Mouse (Mus musculus): ENCODE results near the gene Gm2a. TPM values are rescaled to one million over a fixed set of nuclear protein-coding genes. Genes with fewer than 3 reads are reported as not detected.
A peak's percentile ranks its signal among the peaks of the same experiment; 100 is the strongest.

Gene Gm2a
- polyA plus RNA-seq, 1 experiment from 2014 or later: 15.6 TPM

DNA sequence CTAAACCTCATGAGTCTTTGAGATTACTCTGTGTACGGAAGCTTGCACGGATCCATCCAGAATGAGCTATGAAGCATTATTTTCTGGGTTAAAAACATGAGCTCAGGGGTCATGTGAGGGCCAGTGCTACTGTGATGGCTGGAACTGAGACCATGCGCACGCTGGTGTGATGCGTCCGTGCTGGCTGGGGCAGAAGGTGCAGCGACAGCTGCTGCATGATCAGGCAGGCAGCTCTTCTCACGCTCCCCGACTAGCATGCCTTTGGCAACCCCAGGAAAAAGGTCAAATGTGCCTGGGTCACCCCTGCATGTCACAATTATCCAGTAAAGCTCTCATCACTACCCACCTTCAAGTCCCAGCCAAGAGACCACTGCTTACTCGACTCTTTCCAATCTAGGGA lies 24.7 kb upstream of the Gm2a start:
- Histone ChIP-seq H3K36me3 (ENCODE audit: control insufficient read depth, insufficient read depth, low read length) (no peaks in the 10 kb centered on the region), H3K27me3 (ENCODE audit: control insufficient read depth, insufficient read depth, low read length) (peaks cover under 1% of the 10 kb centered on the region), H3K4me1 (replicated peaks; ENCODE audit: control insufficient read depth, insufficient read depth, low read length) (no peaks in the 10 kb centered on the region), H3K9me3 (ENCODE audit: control insufficient read depth, low read length) (no peaks in the 10 kb centered on the region), H3K4me2 (replicated peaks; ENCODE audit: low read depth, low read length) (no peak overlapping the region), H3K27ac (ENCODE audit: low read depth, low read length) (no peak overlapping the region), H3K9ac (ENCODE audit: low read depth, low read length) (no peak overlapping the region), H3K4me3 (ENCODE audit: low read depth, low read length) (no peak overlapping the region)
- no peak for ATAC-seq (ENCODE audit: low FRiP score)
- WGBS: 74% methylated on average over 10 of the region's 10 CpGs
- DNase-seq (ENCODE audit: low spot score): no peak

GRCm38 (mm10) chr11:55075602-55076001 lies 22.3 kb upstream of the Gm2a start:
- H3K4me3 ChIP-seq (ENCODE audit: low read depth, low read length): no peak overlapping the region
- H3K27me3 ChIP-seq (ENCODE audit: control insufficient read depth, insufficient read depth, low read length): peaks cover 2% of the 10 kb centered on the region
- WGBS: 96% methylated on average over 2 of the region's 2 CpGs
- DNase-seq (ENCODE audit: low spot score) (no peak), ATAC-seq (ENCODE audit: low FRiP score) (no peak)
- no peaks in the 10 kb centered on the region for H3K4me1 ChIP-seq (replicated peaks; ENCODE audit: control insufficient read depth, insufficient read depth, low read length)
- H3K9ac ChIP-seq (ENCODE audit: low read depth, low read length): no peak overlapping the region
- H3K27ac ChIP-seq (ENCODE audit: low read depth, low read length): no peak overlapping the region
- no peak overlapping the region for H3K4me2 ChIP-seq (replicated peaks; ENCODE audit: low read depth, low read length)
- H3K36me3 ChIP-seq (ENCODE audit: control insufficient read depth, insufficient read depth, low read length): no peaks in the 10 kb centered on the region
- no peaks in the 10 kb centered on the region for H3K9me3 ChIP-seq (ENCODE audit: control insufficient read depth, low read length)

- H3K27me3 ChIP-seq (ENCODE audit: control insufficient read depth, insufficient read depth, low read length): peaks cover 2% of the 10 kb centered on the region
- H3K36me3 ChIP-seq (ENCODE audit: control insufficient read depth, insufficient read depth, low read length): no peaks in the 10 kb centered on the region
- no peak overlapping the region for H3K9ac ChIP-seq (ENCODE audit: low read depth, low read length)
- H3K4me3 ChIP-seq (ENCODE audit: low read depth, low read length): no peak overlapping the region
- H3K9me3 ChIP-seq (ENCODE audit: control insufficient read depth, low read length): no peaks in the 10 kb centered on the region
- no peaks in the 10 kb centered on the region for H3K4me1 ChIP-seq (replicated peaks; ENCODE audit: control insufficient read depth, insufficient read depth, low read length)
- no peak overlapping the region for H3K4me2 ChIP-seq (replicated peaks; ENCODE audit: low read depth, low read length)
- DNase-seq (ENCODE audit: low spot score) (no peak), ATAC-seq (ENCODE audit: low FRiP score) (no peak)
- WGBS: 90% methylated on average over 5 of the region's 5 CpGs
- no peak overlapping the region for H3K27ac ChIP-seq (ENCODE audit: low read depth, low read length)
These were observed 21.7 kb upstream of the Gm2a start for GRCm38 (mm10) chr11:55076234-55076633.

DNA sequence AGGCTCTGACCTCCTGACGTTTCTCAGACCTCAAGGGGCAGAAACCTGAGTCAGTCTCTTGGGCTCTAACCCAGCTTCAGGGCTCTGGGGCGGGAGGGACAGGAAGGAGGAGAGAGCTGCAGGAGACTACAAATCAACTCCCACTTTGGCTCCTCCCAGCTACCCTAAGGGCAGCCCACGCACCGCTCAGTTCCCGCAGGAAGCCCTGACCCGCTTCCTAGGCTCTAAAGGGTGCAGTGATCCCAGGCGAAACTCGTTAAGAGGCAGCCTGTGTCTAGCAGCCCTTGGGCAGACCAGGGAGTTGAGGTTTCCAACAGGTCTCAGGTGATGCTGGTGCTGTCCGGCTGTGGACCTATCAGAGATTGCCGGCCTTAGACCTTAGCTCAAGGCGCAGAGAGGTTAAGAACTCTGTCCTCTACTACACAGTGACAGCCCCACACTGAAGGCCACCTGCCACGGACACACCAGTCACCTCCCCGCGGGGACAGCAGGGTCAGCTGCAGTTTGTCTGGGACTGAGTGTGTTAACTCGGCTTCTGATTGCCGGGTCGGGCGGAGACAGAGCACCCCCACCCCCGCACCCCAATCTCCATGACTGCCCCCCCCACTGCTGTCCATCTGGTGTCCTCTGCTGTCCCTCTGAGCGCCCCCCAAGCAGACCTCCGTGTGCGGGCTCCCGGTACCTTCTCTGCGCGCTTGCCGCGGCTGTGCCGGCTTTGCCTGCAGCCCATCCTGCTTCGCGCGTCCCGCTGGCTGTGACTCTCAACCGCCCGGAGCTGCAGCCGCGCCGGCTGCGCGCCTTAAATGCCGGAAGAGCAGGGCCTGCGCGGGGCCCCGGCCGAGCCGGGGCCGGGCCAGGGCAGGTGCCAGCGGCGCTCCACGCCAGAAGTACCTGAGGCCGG lies 20.3 kb upstream of the Gm2a start, which contains the start of gene Ccdc69:
TSS of gene Ccdc69 (minus strand) at position 801 of the 901 bp plus-strand sequence.
- under 1% methylated on average over 48 of the region's 50 CpGs for WGBS
- Histone ChIP-seq H3K4me2 (replicated peaks; ENCODE audit: low read depth, low read length) (peak within 1 kb of the TSS; percentile 77), H3K27ac (ENCODE audit: low read depth, low read length) (no peak within 1 kb of the TSS), H3K9ac (ENCODE audit: low read depth, low read length) (peak within 1 kb of the TSS; percentile 40), H3K9me3 (ENCODE audit: control insufficient read depth, low read length) (no peaks in the 10 kb centered on the region), H3K27me3 (ENCODE audit: control insufficient read depth, insufficient read depth, low read length) (peaks cover 2% of the 10 kb centered on the region), H3K36me3 (ENCODE audit: control insufficient read depth, insufficient read depth, low read length) (no peaks in the 10 kb centered on the region), H3K4me1 (replicated peaks; ENCODE audit: control insufficient read depth, insufficient read depth, low read length) (no peaks in the 10 kb centered on the region), H3K4me3 (ENCODE audit: low read depth, low read length) (peak within 1 kb of the TSS; percentile 31)
- ATAC-seq (ENCODE audit: low FRiP score) (peak; percentile 40; the same call in 1 of the 2 replicates), DNase-seq (ENCODE audit: low spot score) (peak; percentile 67)

DNA sequence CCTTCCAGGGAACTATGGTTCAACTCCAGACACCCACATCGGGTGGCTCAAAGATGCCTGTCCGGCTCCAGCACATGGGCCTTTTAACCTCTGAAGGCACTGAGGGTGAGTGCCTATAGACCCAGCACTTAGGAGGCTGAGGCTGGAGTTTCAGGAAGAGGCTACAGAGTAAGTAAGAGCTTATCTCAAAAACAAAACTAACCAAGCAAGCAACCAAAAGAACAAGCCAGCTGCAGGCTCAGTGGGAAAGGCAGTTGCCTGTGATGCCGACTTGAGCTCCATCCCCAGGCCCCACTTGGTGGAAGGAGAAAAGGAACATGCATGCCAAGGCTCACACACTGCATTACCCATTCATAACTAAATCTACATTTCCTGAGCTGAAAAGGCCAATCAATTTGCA lies 19.4 kb upstream of the Gm2a start:
- Histone ChIP-seq H3K4me3 (ENCODE audit: low read depth, low read length) (no peak overlapping the region), H3K36me3 (ENCODE audit: control insufficient read depth, insufficient read depth, low read length) (no peaks in the 10 kb centered on the region), H3K9ac (ENCODE audit: low read depth, low read length) (no peak overlapping the region), H3K9me3 (ENCODE audit: control insufficient read depth, low read length) (no peaks in the 10 kb centered on the region), H3K27ac (ENCODE audit: low read depth, low read length) (no peak overlapping the region), H3K4me2 (replicated peaks; ENCODE audit: low read depth, low read length) (peak overlapping the region; percentile 77; the same call in 1 of the 2 replicates), H3K4me1 (replicated peaks; ENCODE audit: control insufficient read depth, insufficient read depth, low read length) (no peaks in the 10 kb centered on the region), H3K27me3 (ENCODE audit: control insufficient read depth, insufficient read depth, low read length) (peaks cover 2% of the 10 kb centered on the region)
- DNase-seq (ENCODE audit: low spot score) (no peak), ATAC-seq (ENCODE audit: low FRiP score) (no peak)
- WGBS: 52% methylated on average over 3 of the region's 3 CpGs

DNA sequence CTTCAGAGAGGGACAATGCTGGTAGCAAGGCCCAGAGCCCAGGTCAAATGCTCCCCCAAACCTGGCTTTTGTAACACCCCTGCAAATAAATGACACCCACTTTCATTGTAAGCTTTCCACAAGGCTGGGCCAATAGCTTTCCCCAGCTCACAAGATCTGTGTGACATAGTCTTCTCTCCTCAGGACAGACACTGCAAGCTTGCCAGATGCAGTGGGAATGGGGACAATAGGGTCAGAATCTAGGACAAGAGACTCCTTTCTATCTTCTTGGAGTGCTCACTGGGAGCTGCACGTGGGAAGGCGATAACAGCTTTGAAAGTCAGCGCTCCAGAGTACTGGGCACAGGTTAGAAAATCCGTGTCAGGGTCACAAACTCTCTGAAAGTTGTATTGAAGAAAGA lies 18.7 kb upstream of the Gm2a start:
- Histone ChIP-seq H3K36me3 (ENCODE audit: control insufficient read depth, insufficient read depth, low read length) (no peaks in the 10 kb centered on the region), H3K4me3 (ENCODE audit: low read depth, low read length) (no peak overlapping the region), H3K9ac (ENCODE audit: low read depth, low read length) (no peak overlapping the region), H3K27me3 (ENCODE audit: control insufficient read depth, insufficient read depth, low read length) (peaks cover 2% of the 10 kb centered on the region), H3K4me2 (replicated peaks; ENCODE audit: low read depth, low read length) (no peak overlapping the region), H3K27ac (ENCODE audit: low read depth, low read length) (no peak overlapping the region), H3K4me1 (replicated peaks; ENCODE audit: control insufficient read depth, insufficient read depth, low read length) (no peaks in the 10 kb centered on the region), H3K9me3 (ENCODE audit: control insufficient read depth, low read length) (no peaks in the 10 kb centered on the region)
- no peak for ATAC-seq (ENCODE audit: low FRiP score)
- DNase-seq (ENCODE audit: low spot score): no peak
- 61% methylated on average over 4 of the region's 4 CpGs for WGBS

- no peaks in the 10 kb centered on the region for H3K4me1 ChIP-seq (replicated peaks; ENCODE audit: control insufficient read depth, insufficient read depth, low read length)
These were observed 16.7 kb upstream of the Gm2a start for GRCm38 (mm10) chr11:55081206-55081605.

DNA sequence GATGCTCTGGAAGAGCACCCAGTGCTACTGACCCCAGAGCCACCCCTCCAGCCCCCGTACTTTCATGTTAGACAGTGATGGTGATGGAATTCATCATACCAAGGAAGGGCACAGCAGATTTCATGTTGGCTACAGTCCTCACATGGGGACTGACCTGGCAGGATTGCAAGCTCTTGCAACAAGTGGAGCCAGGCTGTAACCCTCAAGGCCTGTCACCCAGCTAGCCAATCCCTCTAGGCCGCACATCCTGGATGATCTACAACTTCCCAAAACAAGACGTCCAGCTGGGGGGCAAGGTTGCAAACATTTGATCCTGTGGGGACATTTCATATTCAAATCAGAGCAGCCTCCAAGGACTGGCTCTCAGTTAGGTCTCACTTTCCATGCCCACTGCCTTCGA lies 13.3 kb upstream of the Gm2a start:
- H3K27ac ChIP-seq (ENCODE audit: low read depth, low read length): no peak overlapping the region
- 83% methylated on average over 4 of the region's 4 CpGs for WGBS
- DNase-seq (ENCODE audit: low spot score) (no peak), ATAC-seq (ENCODE audit: low FRiP score) (no peak)
- H3K9ac ChIP-seq (ENCODE audit: low read depth, low read length): no peak overlapping the region
- no peak overlapping the region for H3K4me3 ChIP-seq (ENCODE audit: low read depth, low read length)
- H3K27me3 ChIP-seq (ENCODE audit: control insufficient read depth, insufficient read depth, low read length): no peaks in the 10 kb centered on the region
- no peak overlapping the region for H3K4me2 ChIP-seq (replicated peaks; ENCODE audit: low read depth, low read length)
- H3K4me1 ChIP-seq (replicated peaks; ENCODE audit: control insufficient read depth, insufficient read depth, low read length): no peaks in the 10 kb centered on the region
- no peaks in the 10 kb centered on the region for H3K36me3 ChIP-seq (ENCODE audit: control insufficient read depth, insufficient read depth, low read length)
- H3K9me3 ChIP-seq (ENCODE audit: control insufficient read depth, low read length): no peaks in the 10 kb centered on the region

More at GRCm38 (mm10) chr11:55081206-55081605, 16.7 kb upstream of the Gm2a start:
- Histone ChIP-seq H3K4me3 (ENCODE audit: low read depth, low read length) (no peak overlapping the region), H3K4me2 (replicated peaks; ENCODE audit: low read depth, low read length) (no peak overlapping the region), H3K27me3 (ENCODE audit: control insufficient read depth, insufficient read depth, low read length) (peaks cover 2% of the 10 kb centered on the region), H3K36me3 (ENCODE audit: control insufficient read depth, insufficient read depth, low read length) (no peaks in the 10 kb centered on the region), H3K9me3 (ENCODE audit: control insufficient read depth, low read length) (no peaks in the 10 kb centered on the region), H3K27ac (ENCODE audit: low read depth, low read length) (no peak overlapping the region), H3K9ac (ENCODE audit: low read depth, low read length) (no peak overlapping the region)
- ATAC-seq (ENCODE audit: low FRiP score) (no peak), DNase-seq (ENCODE audit: low spot score) (no peak)
- 88% methylated on average over 9 of the region's 9 CpGs for WGBS

GRCm38 (mm10) chr11:55085396-55085795 lies 12.5 kb upstream of the Gm2a start:
- no peaks in the 10 kb centered on the region for H3K27me3 ChIP-seq (ENCODE audit: control insufficient read depth, insufficient read depth, low read length)
- no peaks in the 10 kb centered on the region for H3K9me3 ChIP-seq (ENCODE audit: control insufficient read depth, low read length)
- ATAC-seq (ENCODE audit: low FRiP score): no peak
- H3K4me1 ChIP-seq (replicated peaks; ENCODE audit: control insufficient read depth, insufficient read depth, low read length): no peaks in the 10 kb centered on the region
- no peak overlapping the region for H3K27ac ChIP-seq (ENCODE audit: low read depth, low read length)
- 61% methylated on average over 5 of the region's 5 CpGs for WGBS
- no peak for DNase-seq (ENCODE audit: low spot score)
- no peak overlapping the region for H3K9ac ChIP-seq (ENCODE audit: low read depth, low read length)
- H3K4me3 ChIP-seq (ENCODE audit: low read depth, low read length): no peak overlapping the region
- H3K36me3 ChIP-seq (ENCODE audit: control insufficient read depth, insufficient read depth, low read length): no peaks in the 10 kb centered on the region
- H3K4me2 ChIP-seq (replicated peaks; ENCODE audit: low read depth, low read length): no peak overlapping the region
